Mouse (Mus musculus) forebrain, embryonic 11.5 days (tissue): ENCODE data around the gene Mmp25. TPM values are rescaled to one million over a fixed set of nuclear protein-coding genes. Genes with fewer than 3 reads are reported as not detected.

Experiments used
- ATAC-seq: fragments of 200-750 bp; cut with Nextera tagmentation; replicated peaks from 2 replicates; pipeline ENCODE4 v1.8.0; 2017; ENCODE audit warnings: moderate TSS enrichment; ENCODE audit not compliant: low FRiP score
- DNase-seq: peaks from one replicate; pipeline ENCODE4 v3.0.0-alpha.2; 2017; ENCODE audit warnings: low spot score
- H3K27ac ChIP-seq: fragments of 300-500 bp; sonication (generic); 2 replicates; pipeline ENCODE4 v1.5.1; 2014; ENCODE audit warnings: low read depth, low read length
- H3K27me3 ChIP-seq: fragments of 300-500 bp; sonication (generic); 2 replicates; pipeline ENCODE4 v1.6.1; 2014; ENCODE audit warnings: mild to moderate bottlenecking, low read length, mixed read lengths; ENCODE audit not compliant: control insufficient read depth, insufficient read depth
- H3K36me3 ChIP-seq: fragments of 300-500 bp; sonication (generic); 2 replicates; pipeline ENCODE4 v1.6.1; 2014; ENCODE audit warnings: mild to moderate bottlenecking, low read length, moderate library complexity, mixed read lengths; ENCODE audit not compliant: control insufficient read depth, insufficient read depth
- H3K4me1 ChIP-seq: fragments of 300-500 bp; sonication (generic); replicated peaks from 2 replicates; pipeline ENCODE4 v1.6.1; 2014; ENCODE audit warnings: low read length, mixed read lengths; ENCODE audit not compliant: control insufficient read depth, insufficient read depth
- H3K4me2 ChIP-seq: fragments of 300-500 bp; sonication (generic); 2 replicates; pipeline ENCODE4 v1.6.1; 2014; ENCODE audit warnings: low read depth, mild to moderate bottlenecking, low read length, moderate library complexity, mixed read lengths; ENCODE audit not compliant: severe bottlenecking
- H3K4me3 ChIP-seq: fragments of 300-500 bp; sonication (generic); 2 replicates; pipeline ENCODE4 v1.5.1; 2014; ENCODE audit warnings: low read depth, low read length
- H3K9ac ChIP-seq: fragments of 300-500 bp; sonication (generic); 2 replicates; pipeline ENCODE4 v1.6.1; 2014; ENCODE audit warnings: low read length
- H3K9me3 ChIP-seq: fragments of 300-500 bp; sonication (generic); 2 replicates; pipeline ENCODE4 v1.6.1; 2016; ENCODE audit warnings: low read length, mixed read lengths; ENCODE audit not compliant: control insufficient read depth
- WGBS: fragments of 180-500 bp; shearing (Covaris S2); extraction: QIAGEN DNeasy Blood & Tissue Kit; methylation state at CpG from one replicate; pipeline ENCODE4 v1.1.7; 2014; 5-methylcytosine and 5-hydroxymethylcytosine counted together
- polyA plus RNA-seq: library from polyadenylated mRNA; unstranded; fragments of >200 nt; fragmentation: Nextera tagmentation; extraction: Ambion mirVana; gene quantifications from 2 replicates; pipeline ENCODE4 v1.2.1, GENCODE M21; 2014

The Mmp25 gene
- polyA plus RNA-seq, 1 experiment from 2014 or later, result 1.0 TPM

DNA sequence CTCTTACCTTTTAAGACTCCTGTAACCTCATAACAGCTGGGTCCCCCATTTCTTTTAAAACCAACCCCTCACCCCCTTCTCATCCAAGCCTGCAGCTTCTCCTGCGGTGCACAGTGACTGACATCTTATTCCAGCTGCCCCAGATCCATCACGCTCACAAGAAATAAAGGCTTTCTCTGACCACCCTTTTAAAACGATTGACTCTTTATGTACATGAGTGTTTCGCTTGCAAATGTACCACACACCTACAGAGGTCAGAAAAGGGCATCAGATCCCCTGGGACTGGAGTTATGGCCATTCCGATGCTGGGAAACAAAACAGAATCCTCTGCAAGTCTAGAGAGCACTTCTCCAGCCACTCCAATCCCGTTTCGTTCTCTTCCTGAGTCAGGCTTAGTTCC lies 17.3 kb downstream of the Mmp25 start:
- WGBS, result 39% methylated on average over 7 of the region's 7 CpGs
- DNase-seq, result no peak
- Histone ChIP-seq H3K27ac (no peak overlapping the region), H3K9ac (no peak overlapping the region), H3K27me3 (no peaks in the 10 kb centered on the region), H3K36me3 (no peaks in the 10 kb centered on the region), H3K4me2 (no peak overlapping the region), H3K4me1 (no peaks in the 10 kb centered on the region), H3K4me3 (no peak overlapping the region), H3K9me3 (no peaks in the 10 kb centered on the region)
- ATAC-seq, result no peak

DNA sequence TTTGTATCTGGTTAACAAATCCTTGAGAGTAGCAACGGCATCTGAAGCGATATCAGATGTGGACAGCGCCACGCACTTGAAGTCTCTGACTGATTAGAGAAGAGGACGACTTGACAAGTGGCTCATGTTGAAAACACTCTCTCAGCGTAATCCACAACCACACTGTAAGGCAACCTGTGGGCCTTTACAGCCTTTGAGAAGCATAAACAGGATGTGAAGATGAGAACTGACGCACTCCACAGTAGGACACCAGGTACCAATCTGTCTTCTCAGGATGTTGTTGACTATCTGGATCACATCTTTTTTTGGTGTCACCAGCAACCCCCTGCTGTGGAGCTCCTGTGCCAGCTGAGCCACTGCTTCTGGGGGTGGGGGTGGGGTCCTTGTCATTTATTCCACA lies 24.7 kb downstream of the Mmp25 start:
- ATAC-seq (no peak), DNase-seq (no peak)
- Histone ChIP-seq H3K4me2 (no peak overlapping the region), H3K9me3 (no peaks in the 10 kb centered on the region), H3K4me3 (no peak overlapping the region), H3K27ac (no peak overlapping the region), H3K27me3 (no peaks in the 10 kb centered on the region), H3K9ac (no peak overlapping the region), H3K36me3 (no peaks in the 10 kb centered on the region), H3K4me1 (no peaks in the 10 kb centered on the region)
- WGBS, result 78% methylated on average over 7 of the region's 7 CpGs

DNA sequence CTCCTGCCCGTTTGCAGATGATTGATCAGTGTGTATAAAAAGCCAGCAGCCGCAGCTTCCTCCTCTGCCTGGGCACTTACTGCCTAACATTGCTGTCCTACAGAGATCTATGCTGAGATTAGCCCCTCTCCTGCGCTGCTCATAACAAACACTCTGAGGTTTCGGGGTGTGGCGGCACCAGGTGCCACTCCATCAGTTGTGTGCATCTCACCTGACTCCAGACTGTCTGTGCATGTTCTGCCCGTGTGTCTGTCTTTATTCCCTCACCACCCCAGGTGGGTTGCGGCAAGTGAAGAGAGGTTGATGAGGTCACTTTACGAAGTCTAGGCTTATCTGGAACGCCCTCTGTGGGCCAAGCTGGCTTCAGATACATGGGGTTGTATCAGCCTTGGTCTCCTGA lies 28.0 kb downstream of the Mmp25 start:
- Histone ChIP-seq H3K9ac (no peak overlapping the region), H3K36me3 (no peaks in the 10 kb centered on the region), H3K4me1 (no peaks in the 10 kb centered on the region), H3K4me2 (no peak overlapping the region), H3K27ac (no peak overlapping the region), H3K9me3 (no peaks in the 10 kb centered on the region), H3K4me3 (no peak overlapping the region), H3K27me3 (no peaks in the 10 kb centered on the region)
- no peak for ATAC-seq
- 63% methylated on average over 9 of the region's 9 CpGs for WGBS
- no peak for DNase-seq

DNA sequence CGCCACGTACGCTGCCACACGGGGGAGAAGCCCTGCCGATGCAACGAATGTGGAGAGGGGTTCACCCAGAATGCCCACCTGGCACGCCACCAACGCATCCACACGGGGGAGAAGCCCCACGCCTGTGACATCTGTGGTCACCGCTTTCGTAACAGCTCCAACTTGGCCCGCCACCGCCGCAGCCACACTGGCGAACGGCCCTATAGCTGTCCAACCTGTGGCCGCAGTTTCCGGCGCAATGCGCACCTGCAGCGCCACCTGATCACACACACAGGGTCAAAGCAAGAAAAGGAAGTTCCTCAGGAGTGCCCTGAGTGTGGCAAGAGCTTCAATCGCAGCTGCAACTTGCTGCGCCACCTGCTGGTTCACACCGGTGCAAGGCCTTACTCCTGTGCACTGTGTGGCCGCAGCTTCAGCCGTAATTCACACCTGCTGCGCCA lies 34.7 kb downstream of the Mmp25 start:
- 87% methylated on average over 28 of the region's 28 CpGs for WGBS
- no peak overlapping the region for H3K27ac ChIP-seq
- ATAC-seq, result 0 out of 2 replicates have a peak, but pooled peaks have one; percentile 46
- no peak overlapping the region for H3K4me3 ChIP-seq
- H3K27me3 ChIP-seq, result no peaks in the 10 kb centered on the region
- DNase-seq, result peak; percentile 70
- H3K4me1 ChIP-seq, result no peaks in the 10 kb centered on the region
- no peak overlapping the region for H3K4me2 ChIP-seq
- H3K9me3 ChIP-seq, result no peaks in the 10 kb centered on the region
- no peak overlapping the region for H3K9ac ChIP-seq
- H3K36me3 ChIP-seq, result no peaks in the 10 kb centered on the region

DNA sequence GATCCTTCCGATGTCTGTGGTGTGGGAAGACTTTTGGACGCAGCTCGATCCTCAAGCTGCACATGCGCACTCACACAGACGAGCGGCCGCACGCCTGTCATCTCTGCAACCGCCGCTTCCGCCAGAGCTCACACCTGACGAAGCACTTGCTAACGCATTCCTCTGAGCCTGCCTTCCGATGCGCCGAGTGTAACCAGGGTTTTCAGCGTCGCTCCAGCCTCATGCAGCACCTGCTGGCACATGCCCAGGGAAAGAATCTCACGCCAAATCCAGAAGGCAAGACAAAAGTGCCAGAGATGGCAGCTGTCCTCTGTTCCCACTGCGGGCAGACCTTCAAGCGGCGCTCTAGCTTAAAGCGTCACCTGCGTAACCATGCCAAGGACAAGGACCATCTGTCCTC lies 35.5 kb downstream of the Mmp25 start:
- Histone ChIP-seq H3K4me1 (no peaks in the 10 kb centered on the region), H3K9ac (no peak overlapping the region), H3K27me3 (no peaks in the 10 kb centered on the region), H3K27ac (no peak overlapping the region), H3K4me3 (no peak overlapping the region), H3K36me3 (no peaks in the 10 kb centered on the region), H3K9me3 (no peaks in the 10 kb centered on the region), H3K4me2 (no peak overlapping the region)
- WGBS, result 94% methylated on average over 24 of the region's 24 CpGs
- DNase-seq (no peak), ATAC-seq (no peak)

DNA sequence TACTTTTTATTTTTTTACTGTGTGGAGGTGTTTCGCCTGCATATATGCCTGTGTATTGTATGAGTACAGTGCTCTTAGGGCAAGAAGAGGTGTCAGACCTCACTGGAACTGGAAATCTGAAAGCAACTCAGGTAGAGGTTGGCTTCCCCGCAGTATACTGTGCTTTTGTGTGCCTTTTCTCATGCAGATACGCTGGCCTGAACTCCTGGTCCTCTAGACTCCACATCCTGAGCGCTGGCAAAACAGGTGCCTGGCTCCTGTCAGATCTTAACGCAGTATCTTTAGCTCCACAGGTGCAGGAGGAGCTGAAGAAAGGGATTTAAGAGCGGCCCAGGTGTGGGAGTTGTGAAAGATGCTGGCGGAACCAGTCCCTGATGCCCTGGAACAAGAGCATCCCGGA lies 39.9 kb downstream of the Mmp25 start:
- H3K4me1 ChIP-seq, result peaks cover 2% of the 10 kb centered on the region; the same call in 1 of the 2 replicates
- no peak for DNase-seq
- WGBS, result 80% methylated on average over 8 of the region's 8 CpGs
- H3K9me3 ChIP-seq, result no peaks in the 10 kb centered on the region
- H3K27ac ChIP-seq, result no peak overlapping the region
- H3K4me3 ChIP-seq, result no peak overlapping the region
- ATAC-seq, result no peak
- H3K27me3 ChIP-seq, result no peaks in the 10 kb centered on the region
- no peaks in the 10 kb centered on the region for H3K36me3 ChIP-seq
- H3K4me2 ChIP-seq, result no peak overlapping the region
- no peak overlapping the region for H3K9ac ChIP-seq

DNA sequence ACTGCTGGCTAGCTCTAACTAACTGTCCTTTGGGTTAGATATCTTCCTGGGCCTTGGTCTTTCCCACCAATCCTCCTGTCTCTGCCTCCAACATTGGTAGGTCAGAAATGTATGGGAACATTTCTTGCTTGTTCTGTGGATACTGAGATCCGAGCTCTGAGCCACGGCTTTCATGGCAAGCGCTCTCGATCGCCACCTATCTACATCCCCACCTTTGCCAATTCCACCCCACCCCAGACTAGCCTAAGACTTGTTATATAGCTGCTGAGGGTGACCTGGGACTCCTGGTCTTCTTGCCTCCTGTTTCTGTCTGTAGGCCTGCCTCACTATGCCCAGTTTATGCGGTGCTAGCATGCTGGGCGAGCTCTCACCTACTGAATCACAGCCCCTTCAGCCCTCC lies 40.7 kb downstream of the Mmp25 start:
- no peak for ATAC-seq

DNA sequence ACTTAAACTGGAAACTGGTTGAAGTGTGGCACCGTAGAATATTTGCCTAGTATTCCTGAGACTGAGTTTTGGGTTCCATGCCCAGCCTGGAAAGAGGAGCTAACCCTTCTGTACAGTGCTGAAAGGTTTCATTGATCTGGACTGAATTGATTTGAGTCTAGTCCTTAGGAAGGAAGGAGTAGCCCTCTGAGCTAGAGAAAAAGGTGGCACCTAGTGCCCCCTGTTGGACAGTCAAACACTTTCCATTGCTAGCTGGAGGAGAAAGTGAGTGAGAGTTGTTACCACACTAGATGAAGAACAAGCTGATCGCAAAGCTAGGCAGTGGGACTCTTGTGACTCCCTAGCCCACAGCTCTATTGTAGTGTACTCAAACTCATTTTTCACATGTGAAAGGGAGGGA lies 41.5 kb downstream of the Mmp25 start:
- Histone ChIP-seq H3K27ac (no peak overlapping the region), H3K9me3 (no peaks in the 10 kb centered on the region), H3K4me2 (no peak overlapping the region), H3K4me1 (peaks cover 2% of the 10 kb centered on the region; the same call in 1 of the 2 replicates), H3K27me3 (no peaks in the 10 kb centered on the region), H3K4me3 (no peak overlapping the region), H3K36me3 (no peaks in the 10 kb centered on the region), H3K9ac (no peak overlapping the region)
- ATAC-seq (no peak), DNase-seq (no peak)
- 55% methylated on average over 2 of the region's 2 CpGs for WGBS

More for the DNA sequence above, 40.7 kb downstream of the Mmp25 start:
- no peak overlapping the region for H3K9ac ChIP-seq
- no peak overlapping the region for H3K4me2 ChIP-seq
- peaks cover 2% of the 10 kb centered on the region; the same call in 1 of the 2 replicates for H3K4me1 ChIP-seq
- H3K9me3 ChIP-seq, result no peaks in the 10 kb centered on the region
- H3K27me3 ChIP-seq, result no peaks in the 10 kb centered on the region
- 78% methylated on average over 7 of the region's 7 CpGs for WGBS
- DNase-seq, result no peak
- no peak overlapping the region for H3K4me3 ChIP-seq
- no peak overlapping the region for H3K27ac ChIP-seq
- no peaks in the 10 kb centered on the region for H3K36me3 ChIP-seq

DNA sequence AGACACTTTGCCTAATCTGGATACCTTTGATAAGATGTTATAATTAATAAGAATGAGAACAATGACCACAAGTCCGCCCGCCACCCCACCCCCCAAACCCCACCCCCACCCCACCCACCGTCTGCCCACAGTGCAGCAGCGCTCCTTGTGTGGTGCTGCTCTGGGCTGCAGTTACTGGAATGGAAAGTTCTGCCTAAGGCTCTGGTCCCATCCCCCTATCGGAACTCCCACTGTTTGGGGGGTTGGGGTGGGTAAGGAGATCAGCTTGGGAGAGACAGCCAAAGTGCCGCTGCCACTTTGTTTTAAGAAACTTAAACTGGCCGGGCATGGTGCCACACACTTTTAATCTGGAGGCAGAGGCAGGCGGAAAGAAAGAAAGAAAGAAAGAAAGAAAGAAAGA lies 42.0 kb downstream of the Mmp25 start:
- Histone ChIP-seq H3K4me2 (no peak overlapping the region), H3K4me1 (peaks cover 2% of the 10 kb centered on the region; the same call in 1 of the 2 replicates), H3K36me3 (no peaks in the 10 kb centered on the region), H3K9ac (no peak overlapping the region), H3K9me3 (no peaks in the 10 kb centered on the region), H3K4me3 (no peak overlapping the region), H3K27me3 (no peaks in the 10 kb centered on the region), H3K27ac (no peak overlapping the region)
- no peak for ATAC-seq
- WGBS, result 9% methylated on average over 8 of the region's 8 CpGs
- DNase-seq, result no peak
